Mouse (Mus musculus) urinary bladder, postnatal 14 days (tissue): ENCODE data around the gene Slc1a2.

ENCODE experiments used
- DNase-seq: peaks from one replicate; pipeline ENCODE4 v3.0.0; 2021; ENCODE audit warnings: low spot score

Gene Slc1a2

DNA sequence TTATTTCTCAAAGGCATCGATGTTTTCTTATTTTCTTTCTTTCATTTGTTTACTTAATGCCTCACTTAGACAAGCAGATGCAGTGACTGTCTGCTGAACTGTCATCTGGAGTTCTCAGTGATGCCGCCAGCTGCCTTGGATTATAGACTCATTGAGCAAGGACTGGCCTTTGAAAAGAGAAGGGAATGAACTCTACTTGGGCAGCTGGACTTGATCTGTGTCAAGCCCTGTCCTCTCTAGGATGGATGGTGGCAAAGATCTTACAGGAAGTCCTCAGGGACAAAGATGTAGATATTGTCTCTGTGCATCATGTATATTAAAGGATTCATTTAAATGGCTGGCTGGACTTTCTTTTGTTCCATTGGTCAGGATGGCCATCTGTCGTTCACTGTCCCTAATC lies 5.4 kb downstream of the Slc1a2 start:
- DNase-seq = no peak

DNA sequence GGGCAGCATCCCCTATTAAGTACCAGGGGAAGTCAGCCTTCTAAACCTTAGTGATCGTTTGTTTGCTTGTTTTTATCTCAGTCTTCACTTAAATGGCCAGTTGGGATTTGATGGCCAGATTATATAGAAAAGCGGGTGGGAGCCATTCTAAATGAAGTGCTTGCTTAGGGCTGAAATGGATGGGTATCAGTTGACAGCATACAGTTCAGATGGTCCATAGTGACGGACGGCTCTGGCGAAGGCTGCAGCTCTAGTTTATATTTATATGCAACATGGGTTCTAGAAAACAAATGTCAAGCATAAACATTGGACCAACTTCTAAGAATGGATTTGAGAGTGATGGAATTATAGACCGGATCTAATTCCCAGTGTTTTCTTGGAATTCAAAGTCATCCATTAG lies 9.5 kb downstream of the Slc1a2 start:
- no peak for DNase-seq

DNA sequence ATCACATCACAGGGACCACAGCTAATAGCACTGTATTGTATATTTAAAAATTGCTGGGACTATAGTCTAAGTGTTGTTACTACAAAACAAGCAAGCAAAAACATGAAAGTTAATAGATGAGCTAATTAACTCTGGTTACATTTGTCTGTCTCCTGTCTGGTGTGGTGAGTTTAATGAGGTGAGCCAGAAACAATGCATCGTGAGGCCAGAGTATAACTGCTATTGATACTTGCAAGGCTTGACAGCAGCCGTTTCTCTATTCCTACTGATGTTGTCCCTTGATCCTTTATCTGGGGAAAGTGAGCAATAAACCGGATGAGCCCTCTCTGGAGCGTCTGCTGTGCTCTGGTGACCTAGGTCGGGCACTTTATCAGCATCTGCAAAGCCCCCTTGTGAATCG lies 11.1 kb downstream of the Slc1a2 start:
- no peak for DNase-seq

DNA sequence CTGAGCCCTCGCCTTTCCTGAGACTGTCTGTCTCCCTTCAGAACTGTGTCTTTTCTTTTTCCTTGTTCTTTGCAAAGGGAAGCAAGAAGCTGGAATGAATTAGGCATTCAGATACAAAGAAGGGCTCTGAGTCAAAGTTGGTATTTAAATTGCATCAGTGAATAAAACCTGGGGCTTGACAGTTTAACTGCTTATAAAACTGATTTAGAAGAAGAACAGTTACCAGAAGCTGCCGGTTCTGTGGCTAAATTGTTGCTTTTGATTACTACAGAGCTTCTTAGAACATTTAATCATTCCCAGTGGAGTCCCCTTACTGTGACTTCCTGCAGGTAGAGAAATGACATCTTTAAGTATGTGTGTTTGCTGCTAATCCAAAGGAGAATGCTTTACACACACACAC lies 16.1 kb downstream of the Slc1a2 start:
- DNase-seq = no peak

DNA sequence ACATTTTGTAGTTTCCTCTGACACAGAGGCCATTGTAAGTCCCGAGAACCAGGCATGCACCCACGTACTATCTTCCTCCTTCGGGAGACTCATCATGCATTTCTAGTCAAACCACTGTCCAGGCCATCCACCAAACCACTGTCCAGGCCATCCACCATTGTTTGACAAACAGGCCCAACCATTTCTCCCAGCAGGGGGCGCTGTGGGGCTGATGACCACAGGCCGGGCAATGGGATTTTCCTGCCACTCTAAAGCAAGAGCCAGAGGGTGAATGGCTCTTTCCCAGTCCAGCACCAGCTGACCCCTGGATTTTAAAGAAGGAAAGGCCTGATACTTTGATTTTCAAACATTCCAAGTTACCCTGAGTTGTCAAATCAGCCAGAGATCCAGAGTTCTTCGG lies 16.8 kb downstream of the Slc1a2 start:
- DNase-seq = peak; percentile 41

DNA sequence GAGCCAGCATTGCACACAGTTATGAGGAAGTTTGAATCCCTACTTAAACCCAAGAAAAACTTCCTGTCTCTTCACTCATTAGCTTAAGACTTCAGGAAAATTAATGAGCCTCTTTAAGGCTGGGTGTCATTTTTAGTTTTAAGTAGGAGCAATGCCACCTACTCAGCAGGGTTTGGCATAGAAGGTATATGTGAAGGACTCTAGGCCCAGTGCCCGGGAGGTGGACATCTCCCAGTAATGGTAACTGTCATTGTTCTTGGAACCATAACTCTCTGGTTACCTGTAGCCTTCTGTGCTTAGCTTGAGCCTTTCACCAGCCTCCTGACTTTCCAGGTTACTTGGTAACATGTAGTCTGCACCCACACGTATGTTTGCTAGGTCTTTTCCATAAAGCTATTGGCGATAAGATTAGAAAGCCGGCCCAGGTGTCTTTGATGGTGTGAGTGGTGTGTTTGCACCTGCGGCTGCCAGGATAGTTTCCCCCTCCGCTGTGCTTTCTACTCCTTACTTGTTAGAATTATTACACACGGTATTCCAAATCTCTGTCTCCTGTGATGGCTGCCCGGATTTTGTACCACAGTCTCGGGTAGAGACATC lies 18.4 kb downstream of the Slc1a2 start:
- DNase-seq = no peak

DNA sequence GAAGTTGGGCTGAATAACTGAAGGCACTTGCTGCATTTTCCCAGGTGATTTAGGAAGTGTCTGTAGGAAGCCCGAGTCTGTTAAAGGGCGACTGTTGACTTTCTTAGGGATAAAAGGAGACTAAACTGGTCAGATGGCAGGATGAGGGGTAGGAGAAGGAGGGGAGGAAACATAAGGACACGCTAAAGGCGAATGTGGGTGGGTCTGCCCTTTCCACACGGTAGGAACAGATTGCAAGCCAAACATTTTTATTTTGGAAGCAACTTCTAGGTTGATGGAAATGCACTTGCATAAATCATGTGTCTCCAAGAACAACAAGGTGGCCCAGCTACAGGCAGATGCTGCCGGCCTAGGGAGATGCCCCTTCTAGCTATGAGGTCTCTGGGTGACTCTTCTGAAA lies 18.9 kb downstream of the Slc1a2 start:
- DNase-seq = no peak

DNA sequence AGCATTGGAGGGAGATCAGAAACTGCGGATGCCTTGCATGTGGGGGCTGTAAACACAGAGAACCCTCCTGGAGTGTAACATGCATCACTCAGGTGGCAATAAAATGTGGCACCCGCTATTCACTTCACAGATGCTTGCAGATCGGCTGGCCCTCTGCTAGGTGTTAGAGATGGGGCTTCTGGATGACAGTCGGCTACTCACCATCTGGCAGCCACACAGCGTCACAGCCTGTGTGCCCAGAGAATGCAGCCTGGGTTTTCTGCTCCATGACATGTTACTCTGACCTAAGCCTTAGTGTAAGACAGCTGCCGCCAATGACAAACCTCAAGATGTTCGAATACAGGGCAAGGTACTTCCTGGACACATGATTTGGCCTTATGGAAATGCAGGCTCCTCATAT lies 22.9 kb downstream of the Slc1a2 start:
- DNase-seq = no peak

DNA sequence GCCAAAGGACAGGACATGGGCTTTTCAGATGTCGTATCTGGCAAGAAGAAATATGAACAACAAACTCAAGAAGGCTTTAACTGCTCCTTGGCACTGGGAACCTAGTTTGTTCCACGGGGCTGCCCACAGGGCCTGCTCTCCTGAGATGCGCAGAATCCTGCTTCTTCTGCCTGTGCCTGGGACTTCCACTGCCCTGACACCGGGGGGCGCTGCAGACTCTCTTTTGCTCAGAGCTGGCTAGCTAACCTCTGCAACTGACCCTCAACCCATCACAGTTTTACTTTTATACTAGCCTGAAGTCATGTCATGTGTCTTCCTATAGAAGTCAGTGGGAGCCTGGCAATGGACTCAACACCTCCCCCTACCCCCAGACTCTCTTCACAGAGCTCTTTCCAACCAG lies 23.7 kb downstream of the Slc1a2 start:
- peak; percentile 37 for DNase-seq

DNA sequence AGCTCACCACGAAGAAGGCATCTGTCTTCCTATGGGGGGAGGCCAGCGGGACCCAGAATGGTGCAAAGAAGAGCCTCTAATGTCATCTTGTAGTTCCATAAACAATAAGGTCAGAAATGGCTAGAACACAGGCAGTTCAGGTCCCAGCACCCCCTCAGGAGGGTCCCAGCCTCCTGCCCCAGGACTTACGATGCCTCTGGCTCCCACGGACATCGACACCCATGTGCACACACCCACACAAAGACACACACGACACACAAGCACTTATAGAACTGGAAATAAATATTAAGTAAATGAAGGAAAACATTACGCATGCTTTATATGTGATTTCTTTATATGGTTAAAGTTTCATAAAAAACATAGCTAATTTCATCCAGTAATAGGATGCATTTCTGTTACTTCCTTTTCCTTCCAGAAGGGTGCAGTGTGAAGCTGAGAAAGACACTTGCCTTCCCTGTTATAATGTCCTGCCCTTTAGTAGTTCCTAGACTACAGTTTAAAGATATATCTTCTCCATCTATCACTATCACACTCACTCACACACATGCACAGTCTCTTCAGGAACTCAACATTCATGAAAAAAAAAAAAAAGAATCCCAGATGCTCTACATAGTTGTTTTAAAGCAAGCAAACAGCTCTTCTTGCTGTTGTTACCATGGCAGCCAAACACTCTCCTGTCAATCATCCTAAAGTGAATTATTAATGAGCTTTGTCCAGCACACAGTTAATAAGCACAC lies 27.1 kb downstream of the Slc1a2 start:
- no peak for DNase-seq

DNA sequence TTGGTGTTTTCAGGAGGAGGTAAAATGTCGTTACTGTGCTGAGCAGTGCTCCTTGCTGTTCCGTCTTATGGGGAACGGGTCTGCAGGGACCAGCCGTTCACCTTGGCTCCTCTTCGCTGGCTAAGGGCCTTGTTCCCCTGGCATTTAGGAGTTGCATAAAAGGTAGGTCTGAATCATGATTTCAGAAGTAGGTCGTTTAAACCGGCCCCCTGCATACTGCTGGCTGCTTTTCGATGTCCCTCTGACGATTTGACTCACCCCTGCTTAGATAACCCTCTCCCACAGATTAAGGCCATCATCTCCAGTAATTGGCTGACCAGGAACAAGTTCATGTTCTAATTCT lies 27.6 kb downstream of the Slc1a2 start:
- DNase-seq = no peak

DNA sequence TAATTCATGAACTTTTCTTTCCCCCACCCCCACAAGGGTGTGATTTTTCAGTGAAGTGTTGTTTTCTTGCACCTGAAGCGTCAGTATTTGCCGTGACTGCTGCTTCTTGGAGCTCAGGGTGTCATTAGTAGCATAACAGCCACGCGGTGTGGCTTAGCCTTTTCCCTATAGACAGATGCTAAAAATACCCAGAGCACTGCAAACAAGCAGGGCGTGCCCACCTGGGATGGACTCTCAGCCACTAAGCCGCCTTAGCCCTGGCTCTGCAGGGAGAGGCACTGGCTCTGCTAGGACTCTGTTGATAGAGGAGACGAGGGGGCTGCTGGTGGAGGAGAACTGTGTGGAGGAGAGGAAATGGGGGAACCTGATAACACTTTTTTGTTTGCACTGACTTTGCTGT lies 35.1 kb downstream of the Slc1a2 start:
- DNase-seq = no peak

DNA sequence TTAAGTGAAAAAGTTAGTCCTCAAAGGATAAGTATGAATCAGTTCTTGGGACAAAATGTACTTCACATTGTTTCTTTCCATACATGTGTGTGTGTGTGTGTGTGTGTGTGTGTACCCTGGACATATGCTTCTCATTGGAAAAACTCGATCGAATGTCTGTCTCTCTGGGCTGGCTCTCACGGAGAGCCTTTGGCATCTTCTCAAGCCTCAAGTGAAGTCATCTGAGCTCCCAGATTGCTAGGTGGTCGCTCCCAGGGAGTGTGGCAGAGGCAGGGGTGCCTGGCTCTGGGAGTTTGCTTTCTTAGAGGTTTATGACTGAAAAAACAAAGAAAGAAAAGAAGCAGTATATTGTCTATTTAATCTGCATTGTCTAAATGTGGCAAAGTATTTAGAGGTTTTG lies 36.3 kb downstream of the Slc1a2 start:
- DNase-seq = no peak

DNA sequence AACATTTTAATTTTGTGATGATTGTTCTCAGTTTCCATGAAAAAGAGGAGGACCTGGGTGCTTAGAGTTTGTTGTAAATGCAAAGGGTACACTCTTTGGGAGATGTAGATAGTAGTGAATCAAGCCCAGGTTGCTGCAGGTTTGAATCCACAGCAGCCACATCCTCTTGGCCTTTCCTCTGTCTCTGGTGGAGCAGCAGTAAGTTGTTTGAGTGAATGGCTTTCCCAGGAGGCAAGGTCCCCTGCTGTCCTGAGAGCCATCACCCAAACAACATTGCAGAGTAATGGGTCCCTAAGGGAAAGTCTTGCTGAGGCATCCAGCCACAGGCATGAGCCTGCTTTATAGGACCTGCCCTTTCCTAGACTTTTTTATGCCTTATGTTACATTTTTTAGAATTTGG lies 37.1 kb downstream of the Slc1a2 start:
- no peak for DNase-seq

DNA sequence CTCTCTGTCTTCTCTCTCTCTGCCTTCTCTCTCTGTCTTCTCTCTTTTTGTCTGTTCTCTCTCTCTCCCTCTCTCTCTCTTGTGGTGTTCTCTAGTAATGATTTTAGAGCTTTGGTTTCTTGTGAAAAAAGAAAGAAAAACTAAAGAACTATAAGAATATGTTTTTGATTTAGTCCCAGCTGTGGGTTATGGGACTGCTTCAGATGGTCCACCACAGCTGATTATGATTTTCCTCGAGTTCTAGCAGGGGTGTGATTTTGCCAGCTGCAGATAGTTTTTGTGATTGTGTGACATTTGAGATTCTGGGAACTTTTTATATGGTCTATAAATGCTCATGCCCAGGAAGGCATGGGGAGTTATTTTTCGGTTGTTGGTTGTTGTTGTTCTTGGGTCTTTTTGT lies 39.3 kb downstream of the Slc1a2 start:
- no peak for DNase-seq

DNA sequence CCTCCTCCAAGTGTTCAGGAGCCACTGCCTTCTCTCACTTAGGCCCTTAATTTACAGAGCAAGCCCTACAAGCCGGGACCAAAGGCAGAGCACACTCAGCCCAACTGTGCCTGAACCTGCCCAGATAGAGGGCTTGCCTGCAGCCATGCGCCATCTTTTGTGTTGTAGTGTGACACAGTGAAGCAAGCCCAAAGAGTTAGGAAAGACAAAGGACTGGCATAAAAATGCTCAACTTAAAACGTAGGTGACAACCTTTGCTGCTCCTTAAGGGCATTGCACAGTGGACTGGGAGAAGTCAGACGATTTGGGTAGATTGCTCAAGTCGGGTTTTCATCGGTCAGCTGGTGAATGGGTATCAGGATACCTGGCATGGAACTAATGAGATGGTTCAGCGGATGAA lies 41.5 kb downstream of the Slc1a2 start:
- no peak for DNase-seq

DNA sequence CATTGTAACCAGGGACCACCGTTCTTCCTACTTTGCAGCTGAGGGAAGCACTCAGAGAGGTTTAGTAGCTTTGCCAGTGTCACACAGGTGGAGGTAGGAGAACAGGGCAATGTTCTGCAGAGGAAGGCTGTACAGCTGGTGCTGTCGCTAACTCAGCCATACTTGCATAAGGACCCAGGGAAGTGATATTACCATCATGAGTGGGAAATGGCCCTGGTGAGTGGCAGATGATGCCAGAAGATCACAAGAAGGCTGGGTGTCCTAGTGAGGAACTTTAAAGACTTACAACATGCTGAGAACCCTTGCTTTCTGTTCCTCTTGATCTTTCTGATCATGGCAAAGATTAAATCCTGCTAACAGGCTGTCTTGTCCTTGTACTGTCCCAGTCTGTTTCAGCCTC lies 42.2 kb downstream of the Slc1a2 start:
- DNase-seq = no peak

DNA sequence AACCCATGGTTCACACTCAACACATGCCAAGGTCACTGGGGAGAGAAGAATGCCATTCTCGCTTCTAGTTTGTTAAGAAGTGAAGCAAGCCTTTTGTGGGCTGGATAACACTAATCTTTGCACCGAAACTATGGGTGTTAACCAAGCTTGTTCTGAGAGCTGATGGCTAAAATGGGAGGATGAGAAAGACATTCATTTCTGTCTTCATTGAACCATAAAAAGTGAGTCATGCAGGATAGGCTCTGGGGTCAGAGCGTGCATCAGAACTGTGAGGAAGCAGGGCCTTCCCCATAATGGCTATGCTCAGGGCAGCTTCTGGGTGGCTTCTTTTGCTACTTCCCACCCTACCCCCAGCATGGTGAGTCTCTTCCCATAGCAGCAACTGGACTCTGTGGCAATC lies 42.9 kb downstream of the Slc1a2 start:
- DNase-seq = no peak

DNA sequence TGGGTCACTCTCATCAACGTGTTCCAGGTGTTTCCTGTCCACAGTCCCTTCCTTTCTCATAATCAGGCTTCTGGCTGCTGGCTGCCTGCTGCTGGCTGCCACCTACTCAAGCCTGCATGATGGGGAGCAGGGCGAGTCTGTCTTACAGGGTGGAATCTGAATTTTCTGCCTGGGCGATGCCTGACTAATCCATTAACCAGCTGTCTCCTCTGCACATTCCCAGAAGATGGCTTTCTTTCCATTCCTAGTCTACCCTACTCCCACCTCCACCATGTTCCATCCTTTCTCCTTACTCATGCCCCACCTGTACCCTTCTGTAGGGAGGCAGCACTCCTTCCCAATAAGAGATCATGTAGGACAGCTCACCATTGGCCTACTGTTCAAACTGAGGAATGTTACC lies 45.1 kb downstream of the Slc1a2 start:
- DNase-seq = no peak

DNA sequence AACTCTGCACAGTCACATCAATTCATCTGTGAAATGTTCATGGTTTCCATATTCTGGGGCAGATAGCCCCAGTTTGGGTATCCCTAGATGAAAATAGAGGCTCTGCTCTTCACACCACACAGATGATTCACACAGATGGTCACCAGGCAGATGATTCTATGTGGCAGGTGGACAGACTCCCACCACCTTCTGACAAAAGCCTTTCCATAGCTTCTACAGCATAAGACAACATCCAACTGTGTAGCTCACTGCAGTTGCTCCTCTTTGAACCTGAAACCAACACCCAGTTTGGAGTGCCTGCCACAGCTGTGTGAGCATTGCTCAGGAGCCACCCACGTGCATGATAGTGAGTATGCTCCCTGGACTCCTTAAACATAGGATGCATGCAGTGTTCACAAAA lies 46.3 kb downstream of the Slc1a2 start:
- DNase-seq = no peak

DNA sequence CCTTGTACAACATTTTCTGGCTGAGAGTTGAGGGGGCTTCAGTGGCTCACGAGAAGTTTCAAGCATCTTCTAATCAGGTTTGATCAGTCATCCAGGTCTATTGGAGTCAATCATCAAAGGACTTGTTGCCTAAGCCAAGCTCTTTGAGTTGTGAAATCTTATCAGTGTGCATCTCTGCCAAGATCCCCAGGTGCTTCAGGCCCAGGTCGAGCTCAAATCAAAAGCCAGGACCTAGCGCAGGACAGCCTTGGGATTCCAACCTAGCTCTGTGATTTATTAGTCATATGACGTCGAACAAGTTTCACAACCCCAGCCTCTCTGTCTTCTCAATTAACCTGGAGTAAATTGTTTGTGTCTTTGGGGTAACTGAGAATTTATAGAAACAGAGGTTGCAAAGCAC lies 53.1 kb downstream of the Slc1a2 start:
- no peak for DNase-seq

DNA sequence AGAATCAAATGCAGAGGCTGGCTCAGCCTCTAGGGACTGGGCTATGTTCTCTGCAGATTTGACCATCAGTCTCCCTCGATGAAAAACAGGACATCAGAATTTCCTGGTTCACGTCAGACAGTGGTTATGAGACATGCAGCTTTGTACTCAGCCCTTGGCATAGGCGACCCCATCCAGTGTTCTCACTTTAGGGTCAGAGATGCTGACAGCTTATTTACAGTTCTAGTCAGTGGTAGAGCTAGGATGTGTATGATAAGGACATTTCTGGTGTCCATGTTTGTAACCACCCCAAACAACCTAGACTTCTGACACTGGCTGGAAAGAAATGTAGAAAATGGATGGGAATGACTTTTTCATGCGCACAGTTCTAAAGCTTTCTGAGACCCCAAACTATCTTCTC lies 53.6 kb downstream of the Slc1a2 start:
- DNase-seq = no peak

DNA sequence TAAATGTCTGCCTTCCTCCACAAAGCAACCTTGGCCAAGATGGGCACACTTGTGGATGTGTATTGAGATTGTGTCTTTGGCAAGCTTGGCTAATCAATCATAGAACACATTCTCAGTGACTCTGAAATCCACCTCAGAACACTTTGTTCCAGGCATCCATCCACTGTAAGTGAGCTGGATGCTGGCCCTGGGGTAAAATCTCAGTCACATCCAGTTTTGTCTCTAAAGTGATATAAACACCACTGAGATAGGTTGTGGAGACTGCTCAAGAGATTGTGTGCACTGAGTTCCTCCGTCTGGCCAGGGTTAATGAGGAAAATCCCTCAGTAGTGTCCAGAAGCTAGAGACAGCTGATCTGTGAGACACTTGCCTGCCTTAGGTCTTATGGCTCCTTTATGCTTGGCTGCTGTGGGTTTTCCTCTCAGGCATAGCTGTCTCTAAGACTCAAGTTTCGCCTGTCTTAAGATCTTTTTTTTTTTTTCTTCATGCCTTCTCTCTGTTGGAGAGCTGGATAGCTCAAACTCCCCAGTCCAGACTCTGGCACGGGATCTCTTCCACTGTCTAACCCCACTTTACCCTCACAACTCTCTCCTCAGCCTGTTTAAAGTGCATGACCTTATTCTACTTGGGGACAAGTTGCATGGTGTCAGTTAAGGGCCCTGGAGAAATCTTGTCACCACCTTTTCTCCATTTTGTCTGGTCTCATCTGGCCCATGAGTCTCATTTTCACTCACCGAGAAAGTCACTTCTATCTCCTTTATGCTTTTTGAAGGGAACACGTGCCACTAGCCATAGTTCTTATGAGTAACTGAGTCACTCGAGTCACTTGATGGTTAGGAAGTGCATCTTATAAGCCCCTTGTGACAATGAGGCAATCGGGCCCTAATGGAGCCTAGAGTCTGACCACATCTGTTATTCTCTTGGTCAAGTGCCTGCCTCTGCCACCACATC lies 54.5 kb downstream of the Slc1a2 start:
- DNase-seq = no peak
